Comparison of ENCODE assay signal across 12 mouse cellular contexts in the genomic region with DNA sequence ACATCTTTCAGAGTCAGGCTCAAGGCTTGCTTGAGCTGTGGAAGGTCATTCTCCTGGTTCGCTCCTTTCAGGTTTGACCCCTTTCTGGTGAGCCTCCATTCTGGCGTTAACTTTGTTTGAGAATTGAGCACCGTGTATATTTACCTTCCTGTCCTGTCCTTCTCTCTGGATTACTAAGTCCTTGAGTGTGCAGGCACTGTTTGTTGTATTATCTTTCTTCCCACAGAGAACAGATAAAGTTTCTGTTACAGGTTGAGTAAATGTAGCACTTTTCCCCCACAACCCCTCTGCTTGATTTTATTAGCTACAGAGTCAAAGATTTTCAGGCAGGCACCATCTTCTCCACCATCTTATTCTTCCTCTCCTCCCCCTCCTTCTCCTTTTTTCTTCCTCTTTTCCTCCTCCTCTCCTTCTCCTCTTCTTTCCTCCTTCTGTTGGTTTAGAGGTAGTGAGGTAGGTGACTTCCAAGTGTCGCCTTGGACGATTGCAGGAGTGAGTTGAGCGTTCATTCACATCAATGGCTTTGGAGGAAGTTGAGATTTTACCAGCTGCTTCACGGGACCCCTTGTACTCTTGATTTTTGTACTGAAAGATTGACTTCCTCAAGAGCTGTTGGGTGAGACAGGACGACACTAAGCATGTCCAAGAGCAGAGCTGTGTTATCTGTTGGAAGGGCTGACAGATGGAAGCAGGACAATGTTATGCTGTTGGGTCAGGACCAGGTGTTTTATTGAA. TPM values are rescaled to one million over a fixed set of nuclear protein-coding genes. Genes with fewer than 3 reads are reported as not detected.
A peak's percentile ranks its signal among the peaks of the same experiment; 100 is the strongest.
DNase-seq lines count a peak whose midpoint lies in the region; ATAC-seq and TF ChIP-seq lines count a peak whose summit lies in the region.
"Had no signal": no experiment of that assay in that cellular context is flagged by ENCODE, and none has a peak within 500 bp of the region (broad histone marks: within the 10 kb centered on the region; RNA-seq: fewer than 3 reads in every experiment).

No protein-coding gene starts in this region.

- TF ChIP-seq CTCF in testis, adult 2 months (IDR thresholded peaks at IDR 0.05; ENCODE audit: control insufficient read depth, insufficient read depth, insufficient replicate concordance, low read depth, low read length) = no peak
- no peak for TF ChIP-seq CTCF in stomach, postnatal 0 days (IDR thresholded peaks at IDR 0.05; ENCODE audit: low read depth)

- 32% methylated on average over 8 of the region's 8 CpGs for WGBS in liver, embryonic 16.5 days (ENCODE audit: insufficient replicate concordance)
- 55% methylated on average over 8 of the region's 8 CpGs for WGBS in stomach, postnatal 0 days
- whole genome bisulfite sequencing in hindbrain, embryonic 14.5 days = 93% methylated on average over 8 of the region's 8 CpGs

- no peak for TF ChIP-seq EP300 in stomach, postnatal 0 days (optimal IDR thresholded peaks at IDR 0.05)

- no peaks in the 10 kb centered on the region for H3K36me3 ChIP-seq in testis, adult 2 months (ENCODE audit: control insufficient read depth, insufficient read depth, low read length)
- no peaks in the 10 kb centered on the region for H3K36me3 ChIP-seq in liver, embryonic 16.5 days (ENCODE audit: control insufficient read depth, insufficient read depth)
- H3K36me3 ChIP-seq in stomach, postnatal 0 days (ENCODE audit: control insufficient read depth, insufficient read depth, low read length) = no peaks in the 10 kb centered on the region
- peaks cover 9% of the 10 kb centered on the region for H3K36me3 ChIP-seq in hindbrain, embryonic 14.5 days (replicated peaks; ENCODE audit: control insufficient read depth, insufficient read depth)

- peak overlapping the region; percentile 16 for H3K27ac ChIP-seq in testis, adult 2 months (ENCODE audit: control insufficient read depth, insufficient read depth, low read depth, low read length)
- H3K27ac ChIP-seq in liver, embryonic 16.5 days (ENCODE audit: low read length) = peak overlapping the region; percentile 59
- no peak overlapping the region for H3K27ac ChIP-seq in stomach, postnatal 0 days (replicated peaks)
- H3K27ac ChIP-seq in hindbrain, embryonic 14.5 days = no peak overlapping the region
- H3K27ac ChIP-seq: embryonic facial prominence, embryonic 10.5 days; hindbrain, embryonic 15.5 days had no signal

- H3K4me3 ChIP-seq in testis, adult 2 months (ENCODE audit: control insufficient read depth, low read depth, low read length) = no peak overlapping the region
- H3K4me3 ChIP-seq in liver, embryonic 16.5 days (ENCODE audit: low read depth, low read length) = no peak overlapping the region; the same call in 1 of the 2 replicates
- no peak overlapping the region for H3K4me3 ChIP-seq in stomach, postnatal 0 days (ENCODE audit: low read depth, low read length)
- H3K4me3 ChIP-seq in hindbrain, embryonic 14.5 days (replicated peaks; ENCODE audit: low read length) = no peak overlapping the region
- H3K4me3 ChIP-seq: embryonic facial prominence, embryonic 10.5 days; hindbrain, embryonic 15.5 days had no signal

- peaks cover 9% of the 10 kb centered on the region for H3K4me1 ChIP-seq in testis, adult 2 months (ENCODE audit: control insufficient read depth, insufficient read depth, low read length)
- peaks cover 37% of the 10 kb centered on the region for H3K4me1 ChIP-seq in liver, embryonic 16.5 days (ENCODE audit: control insufficient read depth, low read depth, low read length)
- peaks cover 4% of the 10 kb centered on the region for H3K4me1 ChIP-seq in stomach, postnatal 0 days (replicated peaks; ENCODE audit: control insufficient read depth, insufficient read depth)
- peaks cover 12% of the 10 kb centered on the region for H3K4me1 ChIP-seq in hindbrain, embryonic 14.5 days (replicated peaks; ENCODE audit: control insufficient read depth, insufficient read depth, low read length)

- no peak for DNase-seq in testis, postnatal 14 days (ENCODE audit: low spot score)
- DNase-seq in stomach, postnatal 0 days (ENCODE audit: low spot score) = peak; percentile 30
- no peak for DNase-seq in hindbrain, embryonic 14.5 days (ENCODE audit: low spot score)
- no peak for DNase-seq in kidney, postnatal 36 days
- DNase-seq: cerebellum, postnatal 10 days; spleen, adult 18-20 months had no signal

- ATAC-seq in granulocyte monocyte progenitor cell, adult 5-6 weeks (replicated peaks; ENCODE audit: poor library complexity, severe bottlenecking) = peak; percentile 3; the same call in 1 of the 2 replicates
- no peak for ATAC-seq in liver, embryonic 16.5 days (ENCODE audit: low read depth)
- no peak for ATAC-seq in stomach, postnatal 0 days (ENCODE audit: low FRiP score, low TSS enrichment)
- ATAC-seq in hindbrain, embryonic 14.5 days (ENCODE audit: low FRiP score) = no peak
- ATAC-seq: Patski had no signal

- TF ChIP-seq POLR2A in testis, adult 2 months (IDR thresholded peaks at IDR 0.05; ENCODE audit: control insufficient read depth, low read depth, low read length) = no peak

- no peak overlapping the region for H3K9ac ChIP-seq in liver, embryonic 16.5 days (ENCODE audit: low read depth, low read length)
- no peak overlapping the region for H3K9ac ChIP-seq in stomach, postnatal 0 days (ENCODE audit: low read length)
- no peak overlapping the region for H3K9ac ChIP-seq in hindbrain, embryonic 14.5 days
- H3K9ac ChIP-seq: hindbrain, embryonic 15.5 days had no signal

- H3K4me2 ChIP-seq in liver, embryonic 16.5 days (ENCODE audit: low read depth, low read length) = peak overlapping the region; percentile 23
- no peak overlapping the region for H3K4me2 ChIP-seq in stomach, postnatal 0 days (replicated peaks; ENCODE audit: low read depth)
- no peak overlapping the region for H3K4me2 ChIP-seq in hindbrain, embryonic 14.5 days (replicated peaks)
- H3K4me2 ChIP-seq: hindbrain, embryonic 15.5 days had no signal

- no peaks in the 10 kb centered on the region for H3K27me3 ChIP-seq in testis, adult 2 months (ENCODE audit: control insufficient read depth, insufficient read depth, low read length)
- no peaks in the 10 kb centered on the region for H3K27me3 ChIP-seq in liver, embryonic 16.5 days (ENCODE audit: control insufficient read depth, insufficient read depth, low read depth, low read length)
- H3K27me3 ChIP-seq in stomach, postnatal 0 days (ENCODE audit: control insufficient read depth, insufficient read depth, low read length) = no peaks in the 10 kb centered on the region
- no peaks in the 10 kb centered on the region for H3K27me3 ChIP-seq in hindbrain, embryonic 14.5 days (ENCODE audit: control insufficient read depth, insufficient read depth, low read length)
- H3K27me3 ChIP-seq: hindbrain, embryonic 15.5 days; Patski had no signal

- no peaks in the 10 kb centered on the region for H3K9me3 ChIP-seq in liver, embryonic 16.5 days (replicated peaks; ENCODE audit: control insufficient read depth, low read length)
- no peaks in the 10 kb centered on the region for H3K9me3 ChIP-seq in stomach, postnatal 0 days (ENCODE audit: control insufficient read depth, low read length)
- no peaks in the 10 kb centered on the region for H3K9me3 ChIP-seq in hindbrain, embryonic 14.5 days (ENCODE audit: control insufficient read depth, low read length)
- H3K9me3 ChIP-seq: embryonic facial prominence, embryonic 10.5 days; hindbrain, embryonic 15.5 days had no signal

RNA-seq across cellular contexts. Expression of gene Edem1, which starts 5.7 kb away (rescaled TPM):
- 5.6 and 7.4 TPM in 2 replicates for polyA plus RNA-seq in testis, adult 2 months (2012; rRNA removed)
- total RNA-seq in granulocyte monocyte progenitor cell, adult 5-6 weeks (2014; fragmentation: Nextera tagmentation) = 70.0 and 110 TPM in 2 replicates
- total RNA-seq in granulocyte monocyte progenitor cell, adult 5-6 weeks (2017) = 53.6 and 60.7 TPM in 2 replicates
- 11.6 and 13.8 TPM in 2 replicates for polyA plus RNA-seq in liver, embryonic 16.5 days (2015; fragmentation: Nextera tagmentation; extraction: Ambion mirVana)
- polyA plus RNA-seq in stomach, postnatal 0 days (2015; fragmentation: Nextera tagmentation; extraction: Ambion mirVana) = 34.8 and 35.8 TPM in 2 replicates
- polyA plus RNA-seq in hindbrain, embryonic 14.5 days (2014; fragmentation: Nextera tagmentation; extraction: Ambion mirVana) = 8.9 and 9.7 TPM in 2 replicates

RNA-seq across cellular contexts. Expression of gene Arl8b, which starts 51.2 kb away (rescaled TPM):
- 26.0 and 37.0 TPM in 2 replicates for polyA plus RNA-seq in testis, adult 2 months (2012; rRNA removed)
- total RNA-seq in granulocyte monocyte progenitor cell, adult 5-6 weeks (2014; fragmentation: Nextera tagmentation) = 96.8 and 113 TPM in 2 replicates
- total RNA-seq in granulocyte monocyte progenitor cell, adult 5-6 weeks (2017) = 59.2 and 91.6 TPM in 2 replicates
- 32.2 and 33.1 TPM in 2 replicates for polyA plus RNA-seq in liver, embryonic 16.5 days (2015; fragmentation: Nextera tagmentation; extraction: Ambion mirVana)
- 57.5 and 60.5 TPM in 2 replicates for polyA plus RNA-seq in stomach, postnatal 0 days (2015; fragmentation: Nextera tagmentation; extraction: Ambion mirVana)
- polyA plus RNA-seq in hindbrain, embryonic 14.5 days (2014; fragmentation: Nextera tagmentation; extraction: Ambion mirVana) = 124 and 137 TPM in 2 replicates

Comparison
In these comparisons a context has a peak if more than half of its experiments do, and no peak if none do; other contexts are left out.
1. H3K27ac ChIP-seq: peak in testis, adult 2 months (single experiment) and liver, embryonic 16.5 days (single experiment); none in stomach, postnatal 0 days (single experiment) and hindbrain, embryonic 14.5 days (single experiment).